Mouse (Mus musculus): ENCODE measurements around the gene Plxnb2.
A peak's percentile ranks its signal among the peaks of the same experiment; 100 is the strongest.

The Plxnb2 gene

DNA sequence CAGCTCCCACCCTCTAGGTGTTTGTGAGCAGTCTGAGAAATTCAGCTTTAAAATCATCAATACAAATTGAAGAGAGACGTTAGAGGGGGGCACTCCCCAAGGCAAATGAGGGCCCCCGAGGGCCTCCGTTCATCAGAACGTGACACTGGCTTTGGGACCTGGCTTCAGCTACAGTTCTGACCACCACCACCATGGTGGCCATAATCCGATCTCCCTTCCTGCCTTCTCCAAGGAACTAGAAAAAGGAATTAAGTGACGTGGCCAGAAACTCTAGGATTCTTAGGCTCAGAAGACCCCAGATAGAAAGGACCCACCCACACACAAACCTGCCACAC, 991 bp downstream of the Plxnb2 start:
- DNase-seq (ENCODE audit: low read depth, low spot score), result no peak

DNA sequence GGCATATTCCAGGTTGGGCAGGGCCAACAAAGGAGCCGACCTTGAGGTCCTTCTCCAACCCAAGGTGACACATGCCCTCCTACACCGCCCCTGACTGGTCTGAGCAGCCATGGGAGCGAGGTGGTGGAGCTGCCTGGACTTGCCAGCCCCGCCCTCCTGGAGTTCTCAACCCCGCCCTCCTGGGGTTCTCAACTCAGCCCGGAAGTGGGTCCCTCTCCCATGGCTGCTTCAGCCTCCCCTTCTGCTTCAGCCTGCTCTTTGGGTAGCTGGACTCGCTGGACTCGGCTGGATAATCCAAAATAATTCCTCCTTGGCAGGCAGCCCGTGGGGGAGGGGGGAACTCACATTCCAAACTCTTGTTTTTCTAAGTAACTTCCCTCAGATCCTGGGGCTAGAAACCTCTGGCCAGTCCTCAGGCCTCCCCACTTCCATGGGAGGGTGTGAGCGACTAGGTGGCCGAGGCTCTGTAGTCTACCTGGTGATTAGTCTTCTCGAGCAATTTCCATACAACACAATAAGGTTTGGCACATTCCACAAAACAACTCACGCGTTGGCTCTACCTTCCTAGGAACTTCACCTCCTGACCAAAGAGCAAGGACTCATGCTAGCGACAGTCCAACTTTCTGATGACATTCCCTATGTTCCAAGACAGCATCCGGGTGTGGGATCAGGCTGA, 1.5 kb downstream of the Plxnb2 start:
- no peak for DNase-seq (ENCODE audit: low read depth, low spot score)

DNA sequence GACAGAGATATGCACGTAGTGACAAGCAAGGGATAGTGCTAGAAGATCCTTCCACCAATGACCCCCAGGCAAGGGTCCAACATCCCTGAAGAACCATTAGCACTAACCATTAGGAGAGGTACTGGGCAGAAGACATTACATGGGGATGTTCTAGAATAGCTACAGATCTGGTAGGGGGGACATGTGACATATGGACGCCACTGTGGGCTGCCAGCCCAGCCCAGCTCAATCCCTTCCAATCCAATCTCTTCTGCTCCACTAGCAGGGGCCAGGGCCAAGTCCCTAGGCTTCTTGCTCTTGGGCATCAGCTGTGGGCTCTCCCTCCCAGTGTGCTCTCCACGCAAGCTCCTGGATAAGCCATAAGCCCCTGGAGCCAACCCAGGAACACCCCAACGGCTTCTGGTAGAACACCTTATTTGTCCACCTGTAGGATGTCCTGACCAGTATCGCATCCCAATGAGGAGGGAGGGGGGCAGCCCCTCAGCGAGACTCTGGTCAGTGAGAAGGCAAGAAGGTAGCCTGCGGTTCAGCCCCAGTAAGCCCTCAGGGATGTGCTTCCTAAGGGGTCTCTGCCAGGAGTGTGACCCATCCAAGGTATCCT, 2.2 kb downstream of the Plxnb2 start:
- no peak for DNase-seq (ENCODE audit: low read depth, low spot score)

DNA sequence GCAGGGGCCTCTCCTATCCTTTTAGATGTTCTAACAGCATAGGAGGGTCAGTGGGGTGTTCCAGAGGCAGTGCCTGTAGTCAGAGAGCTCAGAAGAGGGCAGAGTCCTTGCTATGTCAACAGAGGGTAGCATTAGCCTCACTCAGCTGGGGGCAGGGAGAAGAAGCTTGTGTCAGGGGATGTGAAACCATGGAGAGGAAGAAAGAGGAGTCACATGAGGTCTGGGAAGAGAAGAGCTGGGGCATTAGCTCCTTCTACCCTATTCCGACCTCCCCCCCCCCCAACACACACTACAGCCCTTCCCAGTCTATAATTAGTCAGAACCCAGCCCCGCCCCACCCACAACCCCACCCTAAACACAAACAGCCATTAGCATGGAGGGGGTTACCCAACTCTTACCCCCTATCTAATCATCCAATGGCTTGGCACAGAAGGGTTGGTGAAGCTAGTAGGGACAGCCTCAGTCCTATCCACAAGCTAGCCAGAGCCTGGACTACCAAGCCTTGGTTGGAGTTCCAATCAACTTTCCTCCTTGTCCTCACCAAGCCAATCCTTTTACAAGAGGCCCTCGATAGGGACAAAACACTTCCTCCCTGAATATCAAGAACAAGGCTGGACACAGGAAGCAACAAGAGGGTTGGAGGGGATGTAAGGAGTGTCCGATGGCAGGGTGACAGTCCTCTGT, 2.9 kb downstream of the Plxnb2 start:
- DNase-seq (ENCODE audit: low read depth, low spot score), result no peak

DNA sequence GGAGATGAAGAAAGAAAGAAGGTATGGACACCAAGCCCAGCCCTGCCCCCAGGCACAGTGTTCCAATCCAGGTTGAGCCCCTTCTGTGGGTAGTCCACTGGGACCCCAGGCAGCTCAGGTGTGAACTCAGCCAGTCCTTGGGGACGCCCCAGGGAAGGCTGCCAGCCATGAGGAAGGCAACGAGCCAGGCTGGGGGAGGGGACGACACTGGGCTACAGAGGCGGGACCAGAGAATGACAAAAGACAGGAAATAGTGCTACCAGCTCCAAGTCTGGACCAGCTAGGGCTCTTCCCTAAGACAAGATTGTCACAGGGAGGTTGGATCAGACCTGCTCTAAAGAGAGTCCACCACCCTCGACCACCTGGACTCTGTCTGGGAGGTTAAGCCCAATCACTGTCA, 3.5 kb downstream of the Plxnb2 start:
- no peak for DNase-seq (ENCODE audit: low read depth, low spot score)

DNA sequence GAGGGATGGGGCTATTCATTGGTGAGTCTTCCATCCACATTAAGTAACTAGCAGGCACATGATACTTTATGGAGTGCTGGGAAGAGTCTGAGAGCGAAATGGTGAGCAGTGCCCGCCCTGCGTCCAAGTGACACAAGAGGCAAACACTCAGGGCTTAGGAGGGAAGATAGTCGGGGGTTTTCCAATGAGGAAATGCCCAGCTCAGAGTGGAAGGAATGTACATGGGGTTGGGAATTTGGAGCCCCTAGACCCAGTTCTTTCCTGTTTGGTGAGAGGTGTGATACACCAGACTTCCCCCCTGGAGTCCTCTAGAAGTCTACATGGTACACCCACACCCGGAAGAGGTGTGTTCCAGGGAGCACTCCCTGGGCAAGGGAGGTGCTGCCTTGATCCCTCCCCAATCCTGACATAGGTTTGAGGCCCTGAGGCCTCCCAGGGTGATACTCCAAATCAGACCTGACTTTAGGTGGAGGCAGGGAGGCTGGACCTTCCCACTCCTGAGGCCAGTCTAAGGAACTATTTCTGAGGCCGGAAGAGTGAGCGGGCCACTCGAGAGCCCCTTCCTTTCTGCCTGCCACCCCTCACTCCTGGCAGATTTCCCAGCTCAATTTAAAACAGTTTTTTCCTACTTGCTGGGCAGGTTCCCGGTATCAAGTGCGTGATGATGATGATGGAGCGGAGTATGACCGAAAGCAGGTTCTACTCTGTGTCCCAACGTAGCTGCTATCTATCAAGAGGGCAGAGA, 5.0 kb downstream of the Plxnb2 start:
- DNase-seq (ENCODE audit: low read depth, low spot score), result no peak

DNA sequence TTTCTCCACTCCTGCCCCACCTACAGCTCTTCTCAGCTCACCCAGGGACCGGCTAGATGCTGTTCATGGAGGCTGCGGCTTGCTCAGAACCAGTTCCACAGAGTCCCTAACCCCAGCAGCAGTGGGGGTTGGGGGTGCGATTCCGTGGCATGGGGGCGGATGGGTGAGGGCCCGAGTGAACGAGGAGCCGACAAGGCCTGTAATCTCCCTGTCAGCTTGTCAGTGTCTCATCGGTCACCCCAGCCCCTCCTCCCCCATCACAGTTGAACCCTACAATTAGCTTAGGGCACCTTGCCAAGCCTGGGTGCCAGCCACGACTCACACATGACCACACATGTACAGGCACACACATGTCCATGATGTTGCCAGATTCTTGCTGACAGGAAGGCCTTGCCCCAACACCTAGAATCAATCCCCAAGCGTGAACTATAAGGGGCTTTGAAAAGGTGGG, 5.7 kb downstream of the Plxnb2 start:
- no peak for DNase-seq (ENCODE audit: low read depth, low spot score)

DNA sequence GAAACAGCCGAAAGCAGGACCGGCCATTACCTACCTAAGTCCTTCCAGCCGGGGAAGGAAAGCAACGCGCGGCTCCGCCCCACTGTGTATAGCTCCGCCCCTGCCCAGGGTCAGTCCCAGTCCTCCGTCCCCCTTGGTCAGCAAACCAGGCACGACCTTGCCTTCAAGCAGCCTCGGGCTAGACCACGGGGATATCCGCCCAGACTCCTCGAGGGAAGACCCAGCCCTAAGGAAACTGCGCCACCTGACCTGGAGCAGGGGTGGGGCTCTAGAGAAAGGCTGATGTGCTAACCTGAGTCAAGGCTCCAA, 6.7 kb downstream of the Plxnb2 start:
- DNase-seq (ENCODE audit: low read depth, low spot score), result no peak

DNA sequence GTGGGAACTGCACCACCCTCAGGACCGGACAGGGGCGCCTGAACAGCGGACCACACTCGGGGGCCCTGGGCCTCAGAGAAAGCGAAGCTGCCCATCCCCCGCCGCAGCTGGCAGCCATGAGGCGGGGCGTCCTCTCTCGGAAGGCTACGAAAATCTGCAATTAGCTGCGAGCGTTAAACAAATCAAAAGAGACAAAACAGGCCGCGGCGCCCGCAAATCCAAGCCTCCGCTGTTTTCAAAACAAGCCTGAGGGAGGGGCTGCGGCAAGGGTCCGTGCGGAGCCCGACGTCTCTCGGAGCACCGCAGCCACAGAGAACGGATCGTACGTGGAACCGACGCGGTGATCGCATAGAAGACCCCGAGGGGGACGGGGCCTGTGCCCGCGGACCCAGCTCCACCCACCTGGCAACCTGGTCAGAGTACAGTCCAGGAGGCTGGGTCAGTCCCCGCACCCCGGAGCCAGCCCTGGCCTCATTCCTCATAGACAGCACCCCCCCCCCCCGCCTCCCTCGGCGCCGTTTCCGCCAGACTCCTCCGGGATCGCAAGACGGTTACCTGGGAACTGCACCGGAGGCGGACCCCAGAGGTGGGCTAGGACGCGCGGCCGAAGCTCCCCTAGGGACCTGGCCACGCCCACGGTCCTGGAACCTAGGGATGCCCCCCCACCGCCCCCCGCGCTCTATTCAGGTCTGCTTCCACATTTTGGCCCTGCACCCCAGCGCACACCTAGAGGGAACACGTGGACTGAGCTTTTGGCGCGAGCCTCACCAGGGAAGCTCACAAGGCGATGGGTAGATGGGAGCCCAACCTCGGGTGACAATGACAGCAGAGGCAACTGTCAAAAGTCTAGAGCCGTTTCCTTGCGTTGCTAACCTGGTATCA, 7.3 kb downstream of the Plxnb2 start:
- DNase-seq (ENCODE audit: low read depth, low spot score), result peak; percentile 40

DNA sequence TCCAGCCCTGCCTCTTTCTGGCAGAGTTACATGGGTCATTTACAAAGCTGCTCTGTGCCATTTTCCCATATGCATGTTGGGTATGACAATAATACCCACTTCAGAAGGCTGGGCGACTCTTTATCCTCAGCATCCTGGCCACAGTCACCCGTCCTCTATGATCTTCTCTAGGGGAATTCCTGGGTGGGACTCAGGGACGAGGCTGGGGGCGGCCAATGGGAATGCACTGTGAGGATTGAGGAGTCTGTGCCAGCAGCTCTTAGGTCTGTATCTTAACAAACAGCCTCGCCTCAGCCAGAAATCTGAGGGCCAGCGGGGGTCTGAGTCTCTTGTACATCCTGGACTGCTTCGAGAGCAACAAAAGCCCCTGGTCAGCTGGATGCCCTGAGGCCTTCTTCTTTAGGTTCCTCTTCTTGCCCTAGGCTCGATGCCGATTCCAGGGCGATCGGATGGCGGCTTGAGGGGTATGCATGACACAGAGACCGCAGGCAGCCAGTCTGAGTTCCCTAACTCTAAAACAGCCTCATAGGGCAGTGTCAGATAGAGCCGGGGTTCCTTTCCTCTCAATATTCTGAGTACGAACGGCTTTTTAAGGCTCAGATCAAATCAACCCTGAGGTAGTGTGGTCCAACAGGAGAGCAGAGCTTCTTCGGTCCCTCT, 8.2 kb downstream of the Plxnb2 start:
- DNase-seq (ENCODE audit: low read depth, low spot score), result no peak

DNA sequence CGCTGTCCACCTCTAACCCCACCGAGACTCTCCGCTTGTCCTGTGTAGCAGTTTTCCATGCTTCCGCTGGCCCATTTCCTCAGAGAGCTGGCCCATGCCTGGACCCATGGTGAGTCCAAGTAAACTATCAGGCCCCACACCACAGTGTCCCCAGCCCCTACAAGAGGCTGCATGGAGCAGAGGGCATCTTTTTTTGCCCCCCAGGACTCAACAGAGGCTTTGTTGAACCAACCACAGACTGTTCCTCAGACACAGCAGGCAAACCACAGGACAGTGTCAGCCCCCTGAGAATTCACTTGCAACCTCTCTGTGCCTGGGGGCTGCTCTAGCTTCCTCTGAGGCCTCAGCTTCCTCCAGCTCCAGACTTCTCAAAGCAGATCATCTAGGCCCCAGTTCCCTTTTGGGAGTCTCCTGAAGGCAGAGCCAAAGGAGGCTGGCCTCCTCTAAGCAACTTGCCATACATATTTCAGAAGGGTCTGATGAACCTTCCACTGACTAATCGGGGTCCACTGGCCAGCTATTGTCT, 9.0 kb downstream of the Plxnb2 start:
- no peak for DNase-seq (ENCODE audit: low read depth, low spot score)

DNA sequence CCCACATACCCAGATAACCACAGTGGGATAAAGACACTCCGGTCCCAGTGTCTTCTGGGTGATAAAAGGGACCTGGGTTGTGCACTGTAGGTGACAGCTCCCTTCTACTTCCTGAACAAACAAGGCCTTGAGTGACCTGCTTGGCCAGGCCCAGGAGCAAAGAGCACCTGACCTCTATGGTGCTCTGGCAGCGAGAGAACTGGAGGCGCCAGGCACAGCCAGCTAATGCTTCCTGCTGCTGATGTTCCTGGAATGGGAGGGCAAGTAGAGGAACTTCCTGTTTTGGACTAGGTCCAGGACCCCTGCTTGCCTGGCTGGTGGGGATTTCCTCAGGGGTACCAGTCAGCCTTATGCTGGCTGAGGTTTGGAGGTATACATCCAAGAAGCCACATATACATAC, 10.5 kb downstream of the Plxnb2 start:
- no peak for DNase-seq (ENCODE audit: low read depth, low spot score)

DNA sequence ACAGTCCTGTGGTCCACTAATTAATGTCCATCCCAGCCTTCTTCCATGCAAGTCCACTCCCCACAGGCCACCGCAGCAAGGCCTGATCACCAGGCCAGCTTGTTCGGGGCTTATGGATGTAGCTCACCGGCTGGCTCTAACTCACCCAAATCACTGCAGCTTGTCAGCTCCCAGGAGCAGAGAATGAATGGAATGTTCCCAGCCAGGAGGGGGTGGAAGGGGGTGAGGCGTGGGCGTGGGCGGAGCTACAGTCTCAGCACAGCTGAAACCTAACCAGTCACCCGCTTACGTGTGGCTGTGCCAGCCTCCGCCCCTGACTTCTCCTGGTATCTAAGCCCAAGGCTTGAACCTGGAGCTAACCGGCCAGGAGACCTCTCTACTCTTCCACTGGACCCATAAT, 11.2 kb downstream of the Plxnb2 start:
- DNase-seq (ENCODE audit: low read depth, low spot score), result no peak

DNA sequence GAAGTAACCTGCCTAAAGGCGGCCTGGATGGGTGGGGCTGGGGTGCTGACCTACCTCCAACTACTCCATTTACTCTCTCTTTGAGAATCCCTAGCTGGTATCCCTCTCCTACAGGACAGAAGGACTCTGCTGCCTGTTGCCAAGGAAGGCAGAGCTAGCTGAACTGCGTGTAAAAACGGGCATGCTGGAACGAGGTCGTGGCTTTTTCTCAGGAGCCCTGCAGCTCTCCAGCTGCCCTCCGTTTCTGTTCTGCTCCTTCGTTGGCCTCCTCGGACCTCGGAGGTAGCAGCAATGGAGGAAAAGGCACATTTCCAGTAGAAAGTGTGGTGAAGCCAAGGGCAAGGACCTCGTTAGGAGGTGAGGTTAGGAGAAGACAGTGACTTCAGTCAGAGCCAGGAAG, 11.7 kb downstream of the Plxnb2 start:
- DNase-seq (ENCODE audit: low read depth, low spot score), result no peak

DNA sequence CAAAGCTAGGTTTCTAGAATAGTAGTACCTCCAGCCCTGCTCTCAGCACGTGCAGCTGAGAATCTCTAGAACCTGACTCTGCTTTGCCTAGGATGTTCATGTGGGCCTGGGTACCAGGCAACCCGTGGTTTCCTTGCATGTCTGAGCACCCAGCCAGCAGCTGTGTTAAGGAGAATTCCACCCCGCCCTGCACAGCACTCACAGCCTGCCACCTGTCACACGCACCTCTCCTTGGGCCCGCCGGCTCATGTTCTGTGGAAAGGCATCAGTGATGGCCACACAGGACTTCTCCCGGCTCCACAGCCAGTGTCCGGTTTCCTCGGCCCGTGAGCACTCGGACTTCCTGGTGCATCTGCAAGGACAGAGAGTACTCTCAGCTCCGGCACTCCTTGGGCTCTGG, 15.1 kb downstream of the Plxnb2 start:
- no peak for DNase-seq (ENCODE audit: low read depth, low spot score)

DNA sequence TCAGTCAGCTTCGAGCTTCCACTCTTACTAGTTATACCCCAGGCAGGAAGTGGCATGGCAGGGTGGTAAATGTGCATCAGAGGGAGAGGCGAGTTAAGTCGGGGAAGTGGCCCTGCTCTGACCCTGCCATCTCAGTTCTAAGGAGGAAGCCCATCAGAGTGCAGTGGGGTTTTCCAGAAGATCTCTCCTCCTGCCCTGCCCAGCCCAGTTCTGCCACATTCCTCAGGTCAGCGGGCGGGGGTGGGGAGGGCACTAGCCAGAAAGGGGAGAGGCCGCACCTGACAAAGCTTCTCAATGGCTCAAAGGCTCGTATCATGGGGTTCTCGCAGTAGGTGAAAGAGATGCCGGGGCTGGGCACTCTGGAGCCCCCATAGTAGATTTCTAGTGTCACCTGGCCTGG, 19.2 kb downstream of the Plxnb2 start:
- no peak for DNase-seq (ENCODE audit: low read depth, low spot score)

DNA sequence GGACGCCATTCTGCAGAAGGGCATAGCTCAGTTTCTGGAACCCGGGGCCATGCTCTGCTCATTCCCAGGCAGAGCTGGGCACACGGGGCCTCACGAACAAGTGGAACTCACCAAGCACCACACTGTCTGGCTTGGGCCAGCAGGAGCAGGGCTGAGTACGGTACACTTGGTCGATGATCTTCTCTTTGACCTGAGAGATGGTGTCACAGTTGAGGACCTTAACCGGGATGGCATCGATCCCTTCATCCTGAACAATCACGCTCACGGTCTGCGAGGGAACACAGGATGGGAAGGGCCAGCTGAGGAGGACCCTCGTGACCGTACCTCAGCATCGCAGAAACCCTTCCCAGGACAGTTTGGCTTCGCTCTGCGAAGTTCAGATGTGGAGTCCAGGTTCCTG, 22.1 kb downstream of the Plxnb2 start:
- no peak for DNase-seq (ENCODE audit: low read depth, low spot score)

DNA sequence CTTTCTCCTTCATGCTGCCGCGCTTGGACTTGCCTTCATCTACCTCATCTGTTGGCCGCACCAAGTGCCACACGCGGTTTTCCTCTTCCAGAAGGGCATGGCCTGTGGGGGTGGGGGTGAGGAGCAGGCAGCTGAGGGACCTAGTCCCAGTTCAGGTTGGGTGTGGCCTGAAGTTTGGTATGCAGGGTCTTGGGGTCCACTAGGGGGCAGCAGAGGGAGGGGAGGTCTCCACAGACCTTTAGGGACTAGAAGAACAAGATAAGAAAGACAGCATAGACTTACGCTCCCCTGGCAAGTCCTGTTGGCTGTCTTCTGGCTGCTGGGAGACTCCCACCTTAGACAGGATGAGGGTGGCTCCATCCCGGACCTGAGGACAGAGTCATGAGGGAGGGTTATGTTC, 22.6 kb downstream of the Plxnb2 start:
- peak; percentile 81 for DNase-seq (ENCODE audit: low read depth, low spot score)

DNA sequence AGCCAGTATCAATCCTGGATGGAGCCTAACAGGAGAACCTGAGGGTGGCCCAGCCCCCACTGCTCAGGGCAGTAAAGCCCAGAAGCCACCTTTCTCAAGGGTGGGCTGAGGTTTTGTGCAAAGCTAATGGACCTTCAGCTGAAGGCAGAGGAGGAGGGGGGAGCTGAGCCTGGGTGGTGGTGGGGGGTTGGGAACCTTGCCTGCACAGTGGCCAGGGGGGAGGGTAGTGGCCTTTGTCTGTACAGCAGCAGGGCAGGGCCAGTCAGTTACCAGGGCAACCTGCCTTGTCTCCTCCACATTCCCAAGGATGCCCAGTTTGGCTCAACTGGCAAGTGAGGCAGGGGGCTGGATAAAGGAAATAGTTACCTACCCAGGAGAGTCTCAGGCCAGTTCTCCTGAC, 28.3 kb downstream of the Plxnb2 start:
- DNase-seq (ENCODE audit: low read depth, low spot score), result no peak

DNA sequence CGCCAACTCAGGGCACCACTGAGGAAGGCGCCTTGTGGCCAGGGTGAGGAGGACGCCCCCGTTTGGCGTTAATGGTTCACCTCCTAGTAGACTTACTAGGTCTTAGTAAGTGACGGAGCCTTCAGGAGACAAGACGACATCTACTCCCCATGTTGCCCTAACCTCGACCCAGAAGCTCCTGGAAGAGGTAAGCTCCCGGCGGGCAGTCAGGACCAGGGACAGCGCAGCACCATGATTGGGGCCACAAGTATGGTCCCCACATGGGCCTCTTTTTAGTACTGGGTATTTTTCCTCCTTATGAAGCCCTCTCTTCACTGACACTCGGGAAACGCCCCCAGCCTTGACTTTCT, 30.6 kb downstream of the Plxnb2 start:
- no peak for DNase-seq (ENCODE audit: low read depth, low spot score)

Data from CD4-positive helper T cell, adult 2 months (primary cell).